Mouse (Mus musculus) embryo, embryonic 10.5 days (tissue): ENCODE results near the gene Ldhb.
A peak's percentile ranks its signal among the peaks of the same experiment; 100 is the strongest.
"Not testable (repeated sequence)": the region's sequence is repeated elsewhere in the genome, so short reads cannot be mapped to it uniquely, and the experiment has no call there.

Experiments used
- DNase-seq: peaks from one replicate; pipeline ENCODE4 v3.0.0-alpha.2; 2015; ENCODE audit warnings: low spot score

The Ldhb gene

GRCm38 (mm10) chr6:142507785-142508162 is at the start of gene Ldhb:
Gene Ldhb (minus strand): TSS chr6:142507957.
- DNase-seq = peak; percentile 97

GRCm38 (mm10) chr6:142555988-142556387 is 48.2 kb upstream of the Ldhb start:
- DNase-seq = no peak

DNA sequence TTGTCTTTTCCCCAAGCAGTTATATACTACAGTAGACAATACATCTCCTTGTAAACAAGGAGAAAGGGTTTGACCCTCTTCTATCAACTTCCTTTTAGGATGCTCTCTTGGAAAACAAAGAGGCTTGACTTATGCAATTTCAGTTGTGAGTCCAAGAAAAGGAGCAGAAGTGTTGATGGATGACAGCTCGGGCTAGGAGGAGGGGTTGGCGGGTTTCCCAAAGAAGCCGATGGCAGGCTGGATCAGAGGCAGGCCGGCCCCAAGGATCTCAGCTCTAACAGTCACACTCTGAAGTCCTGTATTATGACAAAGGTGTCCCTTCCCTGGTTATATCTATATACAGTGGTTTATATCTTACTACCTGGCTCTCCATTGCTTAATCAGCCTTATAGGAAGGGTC is 43.7 kb upstream of the Ldhb start:
- no peak for DNase-seq

DNA sequence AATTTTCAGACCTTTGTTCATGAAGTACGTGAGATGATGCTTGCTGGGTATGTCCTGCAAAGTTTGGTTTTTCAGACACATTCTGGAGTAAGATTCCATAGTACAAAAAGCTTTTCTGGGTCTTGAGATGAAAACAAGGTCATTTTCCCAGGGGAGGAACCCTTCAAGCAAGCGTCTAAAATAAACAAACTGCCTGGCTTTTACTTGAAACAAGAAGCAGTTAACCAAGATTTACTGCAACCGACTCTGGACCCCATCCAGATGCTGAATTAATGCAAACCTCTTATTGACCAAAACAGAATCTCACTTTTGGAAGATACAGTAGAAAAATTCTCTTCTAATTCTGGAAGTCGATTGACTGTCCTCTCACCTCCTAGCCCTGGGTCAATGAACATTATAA is 43.1 kb upstream of the Ldhb start:
- DNase-seq = peak; percentile 27

- no peak for DNase-seq
Measured at GRCm38 (mm10) chr6:142548377-142548776, 40.6 kb upstream of the Ldhb start.

GRCm38 (mm10) chr6:142545132-142545531 is 37.4 kb upstream of the Ldhb start:
- peak; percentile 23 for DNase-seq

- no peak for DNase-seq
Measured at GRCm38 (mm10) chr6:142543648-142544047, 35.9 kb upstream of the Ldhb start.

DNA sequence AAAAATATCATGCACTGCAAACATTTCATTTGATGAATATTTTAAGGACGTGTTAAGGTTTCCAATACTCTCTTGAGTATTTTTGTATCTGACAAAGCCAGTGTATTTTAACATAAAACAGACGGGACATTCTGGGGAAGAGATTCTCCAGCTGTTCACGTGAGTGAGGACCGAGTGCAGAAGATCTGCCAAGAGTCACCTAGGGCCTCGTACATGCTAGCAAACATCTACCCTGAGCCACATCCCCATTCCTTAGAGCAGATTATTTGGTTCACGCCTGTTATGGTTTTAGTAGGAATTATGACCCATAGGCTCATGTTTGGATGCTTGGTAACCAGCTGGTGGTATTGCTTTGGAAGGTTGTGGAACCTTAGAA is 35.0 kb upstream of the Ldhb start:
- no peak for DNase-seq

GRCm38 (mm10) chr6:142542082-142542799 is 34.5 kb upstream of the Ldhb start:
- DNase-seq = no peak

GRCm38 (mm10) chr6:142540561-142541160 is 32.9 kb upstream of the Ldhb start:
- no peak for DNase-seq

GRCm38 (mm10) chr6:142540131-142540530 is 32.4 kb upstream of the Ldhb start:
- DNase-seq = no peak

DNA sequence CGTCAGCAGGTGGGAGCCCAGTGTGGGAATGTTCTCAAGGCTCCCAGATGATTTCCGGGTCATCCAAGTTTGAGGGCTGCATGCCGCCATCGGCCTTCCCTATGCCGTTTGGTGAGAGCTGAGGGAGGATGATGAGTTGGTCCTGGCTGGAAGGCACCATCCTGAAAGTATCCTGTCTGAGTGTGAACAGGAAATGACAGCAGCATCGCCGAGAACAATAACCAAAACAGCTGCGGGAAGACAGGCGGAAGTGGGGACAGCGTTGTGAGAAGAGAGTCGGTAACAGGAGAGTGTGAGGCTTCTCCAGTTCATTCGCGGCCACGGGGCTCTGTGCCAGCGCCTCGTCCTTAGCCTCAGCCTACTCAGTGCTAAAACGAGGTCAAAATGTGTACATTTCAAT is 30.7 kb upstream of the Ldhb start:
- DNase-seq = no peak

DNA sequence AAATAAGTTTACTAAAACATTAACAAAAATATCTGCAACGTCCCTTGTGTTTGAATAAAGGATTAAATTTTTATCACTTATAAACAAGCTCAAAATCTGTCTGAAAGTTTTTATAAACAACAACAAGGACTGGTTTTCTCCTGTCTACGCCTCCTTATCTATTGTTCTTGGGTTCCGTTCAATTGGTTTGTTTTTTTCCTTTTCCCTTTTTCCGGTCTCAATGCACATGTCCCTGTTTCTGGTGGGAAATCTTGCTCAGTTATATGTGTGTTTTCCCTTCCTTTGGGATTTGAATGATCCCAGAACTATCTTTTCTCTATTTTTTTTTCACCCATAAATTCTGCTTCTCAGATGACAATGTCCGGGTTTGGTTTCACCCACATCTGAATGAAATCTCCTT is 25.7 kb upstream of the Ldhb start:
- no peak for DNase-seq

- no peak for DNase-seq
Measured at GRCm38 (mm10) chr6:142532686-142533085, 24.9 kb upstream of the Ldhb start.

- no peak for DNase-seq
Measured at GRCm38 (mm10) chr6:142532141-142532540, 24.4 kb upstream of the Ldhb start.

- no peak for DNase-seq
Measured at GRCm38 (mm10) chr6:142530378-142530777, 22.6 kb upstream of the Ldhb start.

DNA sequence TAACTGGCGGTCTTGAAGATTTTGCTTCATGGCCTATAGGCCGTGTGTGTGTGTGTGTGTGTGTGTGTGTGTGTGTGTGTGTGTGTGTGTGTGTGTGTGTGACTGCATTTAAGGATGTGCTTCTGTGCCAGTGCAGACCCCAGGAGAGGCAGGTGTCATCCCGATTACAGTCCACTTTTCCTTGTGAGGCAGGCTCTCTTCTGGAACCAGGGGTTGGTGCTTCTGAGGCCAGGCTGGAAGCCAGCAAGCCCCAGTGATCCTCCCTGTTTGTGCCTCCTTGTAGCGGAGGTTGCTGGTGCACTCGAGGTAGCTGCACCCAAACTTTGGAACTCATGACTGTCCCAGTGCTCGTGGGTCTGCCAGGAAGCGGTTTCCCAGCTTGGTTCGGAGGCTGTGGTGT is 21.9 kb upstream of the Ldhb start:
- DNase-seq = no peak

- no peak for DNase-seq
Measured at GRCm38 (mm10) chr6:142527931-142528562, 20.3 kb upstream of the Ldhb start.

DNA sequence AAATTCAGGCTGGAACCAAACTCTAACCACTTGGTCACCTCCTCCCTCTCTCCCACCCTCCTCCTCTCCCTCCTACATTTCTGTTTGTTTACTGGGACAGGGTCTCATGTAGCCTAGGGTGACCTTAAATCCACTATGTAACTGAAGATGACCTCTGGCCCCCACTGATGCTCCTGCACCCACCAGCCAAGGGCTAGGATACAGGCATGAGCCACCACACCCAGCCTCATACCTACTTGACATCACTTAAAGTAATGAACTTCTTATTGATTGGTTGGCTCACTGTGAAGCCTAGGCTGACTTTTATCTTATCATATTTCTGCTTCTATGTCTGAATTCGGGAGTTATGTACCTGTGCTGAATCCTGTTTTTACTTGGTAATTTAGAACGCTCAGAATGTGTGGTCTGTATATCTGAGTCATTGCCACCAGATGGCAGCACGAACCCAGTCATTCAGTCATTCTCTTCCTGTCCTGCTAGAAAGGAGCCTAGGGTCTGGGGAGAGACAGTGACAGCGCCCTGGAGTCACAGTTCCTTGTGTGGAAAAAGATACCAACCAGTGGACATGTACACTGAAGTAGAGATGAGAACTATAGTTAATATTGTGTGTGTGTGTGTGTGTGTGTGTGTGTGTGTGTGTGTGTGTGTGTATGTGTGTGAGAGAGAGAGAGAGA is 17.0 kb upstream of the Ldhb start:
- DNase-seq = peak; percentile 88

GRCm38 (mm10) chr6:142521591-142522110 is 13.9 kb upstream of the Ldhb start:
- no peak for DNase-seq

GRCm38 (mm10) chr6:142519110-142519509 is 11.4 kb upstream of the Ldhb start:
- peak; percentile 83 for DNase-seq

GRCm38 (mm10) chr6:142515379-142515778 is 7.6 kb upstream of the Ldhb start:
- DNase-seq = not testable (repeated sequence)

- peak; percentile 63 for DNase-seq
Measured at GRCm38 (mm10) chr6:142514912-142515311, 7.2 kb upstream of the Ldhb start.
